Mouse (Mus musculus): ENCODE data around the gene Dgkq.

GRCm38 (mm10) chr5:108700346-108700745 is 30.9 kb upstream of the Dgkq start:
- TF ChIP-seq CTCF (IDR thresholded peaks at IDR 0.05; ENCODE audit: extremely low read depth, insufficient read depth, low read length) (no peak), POLR2A (IDR thresholded peaks at IDR 0.05; ENCODE audit: extremely low read depth, insufficient read depth, low read length) (no peak)

Data from cortical plate, adult 2 months (tissue).